Mouse (Mus musculus) G1E (cell line): Measurements from ENCODE around the gene Aagab.

Experiments used
- CTCF ChIP-seq: IDR thresholded peaks from 2 replicates; pipeline ENCODE4 v1.5.1; 2012; ENCODE audit warnings: low read depth, low read length, inconsistent platforms, mixed read lengths
- GATA1 ChIP-seq: IDR thresholded peaks from 2 replicates; pipeline ENCODE4 v1.6.1; 2012; ENCODE audit warnings: borderline replicate concordance, low read length, inconsistent platforms, mixed read lengths

DNA sequence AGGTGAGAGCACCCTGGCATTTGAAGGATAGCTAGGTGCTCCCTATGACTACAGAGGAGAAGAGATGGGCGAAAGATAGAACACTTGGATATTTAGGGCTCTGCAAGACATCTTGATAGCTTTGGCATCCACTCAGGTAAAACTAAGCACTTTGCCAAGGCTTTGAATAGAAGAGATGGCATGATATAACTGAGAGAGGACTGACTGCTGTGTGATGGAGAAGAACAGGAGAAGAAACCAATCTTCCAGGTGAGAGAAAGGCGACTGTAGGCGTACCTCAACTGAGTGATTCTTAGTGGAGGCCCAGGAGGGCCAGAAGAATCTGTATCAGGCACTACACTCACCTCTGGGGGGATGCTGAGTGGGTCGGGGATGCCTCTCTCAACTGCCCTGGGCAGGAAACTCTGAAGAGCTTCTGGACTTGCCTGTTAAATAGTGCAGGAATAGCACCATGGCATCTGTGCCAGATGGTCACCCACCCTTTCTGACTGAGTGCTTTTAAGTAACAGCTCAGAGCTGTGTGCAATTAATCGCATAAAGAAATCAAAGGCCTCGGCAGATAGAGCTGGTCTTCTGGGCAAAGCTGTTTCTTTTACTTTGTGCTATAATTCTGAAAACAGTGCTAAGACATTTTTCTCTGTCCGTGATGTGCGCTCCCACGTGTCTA, 22.8 kb downstream of the Aagab start:
- TF ChIP-seq GATA1 (no peak), CTCF (no peak)
